Comparison of ENCODE assay signal across 19 mouse cellular contexts in genomic region chr17:11914451-11914850, GRCm38 (mm10).
DNase-seq lines count a peak whose midpoint lies in the region; ATAC-seq lines count a peak whose summit lies in the region.
"Had no signal": no experiment of that assay in that cellular context is flagged by ENCODE, and none has a peak within 500 bp of the region (broad histone marks: within the 10 kb centered on the region; RNA-seq: fewer than 3 reads in every experiment).

No protein-coding gene starts in this region.

- ATAC-seq in cerebellum, adult (ENCODE audit: insufficient number of reproducible peaks, low FRiP score, low TSS enrichment) = peak; percentile 32; the same call in 1 of the 2 replicates
- ATAC-seq: activated CD4-positive, CD25-positive, alpha-beta regulatory T cell, adult 4 months; CD4-positive, CD25-positive, alpha-beta regulatory T cell, adult 4 months; forebrain, embryonic 14.5 days; forebrain, embryonic 16.5 days; Patski had no signal

- DNase-seq in cerebellum, postnatal 10 days = no peak
- DNase-seq in cerebellum, adult 18-20 months = peak; percentile 30 to 41
- DNase-seq in cerebellum, postnatal 25 days = no peak
- peak; percentile 43 for DNase-seq in cerebellum, adult 9-11 months
- no peak for DNase-seq in cerebellum, adult 11 months
- DNase-seq in retina, embryonic 14.5 days (ENCODE audit: low spot score) = peak; percentile 12
- DNase-seq in retina, postnatal 1 day = no peak
- DNase-seq: adrenal gland, adult 8-10 months; adrenal gland, postnatal 14 days; adrenal gland, postnatal 36 days; B cell, adult 2 months; cerebellum, postnatal 14 days; embryo, embryonic 11 days had no signal

Comparison
In these comparisons a context has a peak if more than half of its experiments do, and no peak if none do; other contexts are left out.
1. DNase-seq: peak in cerebellum, adult 18-20 months (2 of 2), cerebellum, adult 9-11 months (single experiment) and retina, embryonic 14.5 days (single experiment); none in cerebellum, postnatal 10 days (0 of 2), cerebellum, postnatal 25 days (0 of 2), cerebellum, adult 11 months (single experiment) and retina, postnatal 1 day (single experiment).